Mouse (Mus musculus) embryonic fibroblast, embryonic 13.5 days (primary cell): Measurements from ENCODE around the gene Gtf3c5.

Experiments used
- CTCF ChIP-seq: IDR thresholded peaks from 2 replicates; pipeline ENCODE4 v1.5.1; 2011; ENCODE audit warnings: mild to moderate bottlenecking, control low read depth, low read length, moderate library complexity, borderline replicate concordance; ENCODE audit not compliant: insufficient read depth
- POLR2A ChIP-seq: IDR thresholded peaks from 2 replicates; pipeline ENCODE4 v1.6.1; 2011; ENCODE audit warnings: low read depth, mild to moderate bottlenecking, control low read depth, low read length, moderate library complexity

DNA sequence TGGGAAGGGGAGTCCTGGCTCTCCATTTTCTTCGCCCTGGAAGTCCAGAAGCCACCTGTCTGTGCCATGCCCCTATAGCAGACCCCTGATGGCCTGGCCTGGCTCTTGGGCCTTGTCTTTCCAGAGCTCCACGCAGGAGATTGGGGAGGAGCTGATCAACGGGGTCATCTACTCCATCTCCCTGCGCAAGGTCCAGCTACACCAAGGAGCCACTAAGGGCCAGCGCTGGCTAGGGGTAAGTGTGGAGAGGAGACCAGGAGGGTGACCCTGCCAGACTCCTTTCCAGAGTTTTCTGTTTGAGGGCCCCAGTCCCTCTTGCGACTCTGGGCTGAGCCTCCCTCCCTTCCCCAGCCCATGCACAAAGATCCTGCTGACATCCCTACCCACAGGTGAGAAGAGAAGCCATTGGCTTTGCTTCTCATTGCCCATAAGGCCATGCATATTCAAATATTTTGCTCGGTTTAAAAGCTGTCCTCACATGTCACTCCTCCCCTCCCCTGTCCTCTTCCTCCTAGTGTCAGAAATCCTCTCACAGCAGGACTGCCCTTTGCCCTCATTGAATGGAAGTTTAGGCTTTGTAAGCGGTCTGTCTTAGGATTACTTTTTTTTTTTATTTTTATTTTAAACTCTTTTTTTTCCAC, 42.8 kb downstream of the Gtf3c5 start:
- TF ChIP-seq CTCF (no peak), POLR2A (no peak)
